Mouse (Mus musculus): ENCODE measurements around the gene Rab27a. TPM values are rescaled to one million over a fixed set of nuclear protein-coding genes. Genes with fewer than 3 reads are reported as not detected.
A peak's percentile ranks its signal among the peaks of the same experiment; 100 is the strongest.

Rab27a gene
- polyA plus RNA-seq (2016; fragmentation: Nextera tagmentation; extraction: Ambion mirVana), result 1.4 and 1.8 TPM in 2 replicates

DNA sequence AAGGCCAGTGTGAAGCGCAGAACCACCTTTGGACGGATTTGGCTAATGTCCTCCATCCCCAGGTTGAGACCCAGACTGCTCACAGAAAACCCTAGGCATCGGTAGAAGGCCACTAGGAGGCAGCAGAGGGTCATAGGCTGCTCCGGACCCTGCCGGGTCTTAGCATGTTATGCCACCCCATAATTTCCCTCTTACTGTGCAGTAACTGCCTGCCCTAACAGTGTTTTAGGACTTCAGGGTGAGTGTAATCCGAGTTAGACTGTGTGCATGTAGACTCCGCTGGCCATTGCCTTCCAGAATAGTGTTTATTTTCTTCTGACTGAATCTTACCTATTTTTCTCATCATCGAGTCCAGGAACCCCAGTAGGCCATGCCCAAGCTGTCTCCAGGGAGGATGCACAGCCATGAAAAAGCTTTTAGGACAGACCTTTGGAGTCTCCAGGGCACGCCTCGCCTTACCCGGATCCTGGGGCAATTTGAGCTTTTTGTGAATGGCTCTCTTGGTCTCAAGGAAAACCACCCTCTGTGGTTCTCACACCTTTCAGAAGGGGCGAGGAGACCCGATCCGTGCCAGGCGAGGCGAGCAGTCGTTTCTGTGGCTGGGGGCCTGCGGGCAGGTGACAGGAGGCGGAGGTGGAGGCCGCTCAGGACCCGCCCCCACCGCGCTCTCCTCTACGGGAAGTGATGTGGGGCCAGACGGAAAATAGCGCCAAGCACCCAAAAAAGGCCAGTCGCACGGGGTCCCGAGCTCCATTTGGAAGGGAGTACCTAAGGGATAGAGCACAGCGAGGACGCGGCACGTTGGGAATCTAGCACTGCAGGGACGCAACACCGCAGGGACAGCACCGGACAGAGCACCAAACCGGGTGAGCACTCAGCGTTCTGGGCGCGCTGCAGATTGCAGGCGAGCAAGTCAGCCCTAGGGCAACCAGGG is at the start of gene Rab27a:
Gene Rab27a (plus strand): TSS at position 709 of the 934 bp plus-strand sequence.
- Histone ChIP-seq H3K27ac (no peak within 1 kb of the TSS), H3K9me3 (no peaks in the 10 kb centered on the region), H3K36me3 (replicated peaks) (no peaks in the 10 kb centered on the region), H3K27me3 (peaks cover 15% of the 10 kb centered on the region; the same call in 1 of the 2 replicates), H3K9ac (peak within 1 kb of the TSS; percentile 58), H3K4me3 (replicated peaks) (peak within 1 kb of the TSS; percentile 40), H3K4me2 (peak within 1 kb of the TSS; percentile 81), H3K4me1 (peaks cover 29% of the 10 kb centered on the region)
- WGBS, result 2% methylated on average over 41 of the region's 41 CpGs
- ATAC-seq (ENCODE audit: low FRiP score), result peak; percentile 57

DNA sequence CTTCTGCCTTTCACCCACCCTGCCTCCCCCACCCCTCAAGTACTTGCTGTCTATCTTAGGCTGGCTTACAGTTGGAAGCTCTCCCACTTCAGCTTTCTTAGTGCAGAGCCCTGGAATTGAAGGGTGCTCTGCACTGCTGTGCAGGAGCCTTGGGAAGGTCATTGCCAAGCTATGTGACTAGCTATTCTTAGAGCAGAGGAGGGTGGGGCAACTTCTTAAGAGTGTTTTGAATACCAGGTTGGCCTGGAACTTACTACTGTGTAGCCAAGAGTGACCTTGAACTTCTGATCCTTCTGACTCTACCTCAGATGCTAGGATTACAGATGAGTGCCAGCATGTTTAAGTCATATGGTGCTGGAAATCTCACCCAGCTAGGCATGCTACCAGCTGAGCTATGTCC is 48.5 kb upstream of the Rab27a start:
- Histone ChIP-seq H3K9ac (no peak overlapping the region), H3K4me1 (no peaks in the 10 kb centered on the region), H3K4me3 (replicated peaks) (no peak overlapping the region), H3K27ac (no peak overlapping the region), H3K36me3 (replicated peaks) (no peaks in the 10 kb centered on the region), H3K4me2 (no peak overlapping the region), H3K9me3 (no peaks in the 10 kb centered on the region), H3K27me3 (no peaks in the 10 kb centered on the region)
- no peak for ATAC-seq (ENCODE audit: low FRiP score)

DNA sequence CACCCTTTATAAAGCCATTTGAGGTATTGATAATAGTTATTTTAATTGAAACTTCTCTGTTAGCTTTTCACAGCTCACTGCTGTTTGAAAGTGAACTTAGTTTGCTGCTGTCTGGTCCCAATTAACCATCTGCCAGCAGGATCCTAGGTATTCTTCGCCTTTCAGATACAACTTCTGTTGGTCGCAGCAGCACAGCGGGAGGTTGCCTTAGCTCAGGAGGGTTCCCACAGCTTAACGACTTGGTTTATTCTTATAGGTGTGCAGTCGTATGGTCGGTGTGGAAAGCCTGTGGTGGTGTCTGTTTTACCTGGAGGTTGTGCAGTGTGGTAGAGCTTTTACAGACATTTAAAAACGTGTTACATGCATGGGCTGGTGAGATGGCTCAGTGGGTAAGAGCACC is 47.8 kb upstream of the Rab27a start:
- Histone ChIP-seq H3K4me1 (no peaks in the 10 kb centered on the region), H3K9ac (no peak overlapping the region), H3K27ac (no peak overlapping the region), H3K9me3 (no peaks in the 10 kb centered on the region), H3K4me3 (replicated peaks) (no peak overlapping the region), H3K4me2 (no peak overlapping the region), H3K27me3 (no peaks in the 10 kb centered on the region), H3K36me3 (replicated peaks) (no peaks in the 10 kb centered on the region)
- no peak for ATAC-seq (ENCODE audit: low FRiP score)
- WGBS, result 50% methylated on average over 7 of the region's 7 CpGs

DNA sequence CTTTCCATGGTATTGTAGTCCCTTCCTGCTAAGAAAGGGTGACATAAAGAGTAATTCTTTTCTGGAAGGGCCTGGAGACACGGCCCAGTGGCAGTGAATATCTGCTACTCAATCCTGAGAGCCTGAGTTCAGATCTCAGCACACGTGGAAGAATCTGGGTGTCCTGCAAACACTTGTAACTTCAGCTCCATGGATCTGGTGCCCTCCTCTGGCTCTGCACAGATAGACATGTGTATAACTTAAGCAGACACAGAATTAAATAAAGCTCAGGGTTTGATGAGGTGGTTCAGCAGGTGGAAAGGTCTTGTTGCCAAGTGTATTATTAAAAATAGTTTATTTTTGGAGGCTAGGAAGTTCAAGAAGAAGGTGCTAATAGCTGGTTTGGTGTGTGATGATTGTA is 44.2 kb upstream of the Rab27a start:
- peaks cover 9% of the 10 kb centered on the region for H3K36me3 ChIP-seq (replicated peaks)
- no peaks in the 10 kb centered on the region for H3K4me1 ChIP-seq
- H3K27ac ChIP-seq, result no peak overlapping the region
- ATAC-seq (ENCODE audit: low FRiP score), result no peak
- H3K27me3 ChIP-seq, result no peaks in the 10 kb centered on the region
- no peaks in the 10 kb centered on the region for H3K9me3 ChIP-seq
- no peak overlapping the region for H3K4me3 ChIP-seq (replicated peaks)
- H3K4me2 ChIP-seq, result no peak overlapping the region
- 71% methylated on average over 2 of the region's 2 CpGs for WGBS
- H3K9ac ChIP-seq, result no peak overlapping the region

DNA sequence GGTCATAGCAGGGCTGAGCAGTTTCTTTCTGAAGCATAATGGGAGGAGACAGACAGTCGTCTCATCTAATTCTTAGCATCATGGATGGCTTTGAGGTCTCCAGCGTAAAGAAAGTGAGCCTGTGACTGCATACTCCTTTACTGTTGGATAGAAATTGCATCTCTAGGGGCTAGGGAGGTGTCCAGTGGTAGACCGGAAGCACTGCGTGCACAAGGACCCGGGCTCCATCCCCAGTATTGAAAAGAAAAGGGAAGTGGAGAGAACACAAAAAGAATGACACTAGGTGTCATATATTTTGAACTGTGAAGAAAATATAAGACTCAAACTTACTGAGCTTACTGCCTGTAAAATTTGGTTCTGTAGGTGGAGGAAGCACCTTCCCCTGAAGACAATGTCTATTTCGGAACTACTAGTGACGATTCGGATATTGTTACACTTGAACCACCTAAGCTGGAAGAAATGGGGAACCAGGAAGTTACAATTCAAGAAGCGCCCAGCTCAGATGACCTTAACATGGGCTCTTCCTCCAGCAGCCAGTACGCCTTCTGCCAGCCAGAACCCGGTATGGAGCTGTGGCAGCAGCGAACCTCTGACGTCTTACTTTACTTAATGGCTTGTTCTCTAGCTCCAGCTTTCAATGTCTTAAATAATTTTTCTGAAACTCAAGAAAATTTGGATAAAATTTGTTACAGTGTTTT is 43.2 kb upstream of the Rab27a start:
- ATAC-seq (ENCODE audit: low FRiP score), result no peak
- no peaks in the 10 kb centered on the region for H3K9me3 ChIP-seq
- 90% methylated on average over 13 of the region's 13 CpGs for WGBS
- no peak overlapping the region for H3K27ac ChIP-seq
- H3K27me3 ChIP-seq, result no peaks in the 10 kb centered on the region
- no peak overlapping the region for H3K9ac ChIP-seq
- peaks cover 16% of the 10 kb centered on the region for H3K36me3 ChIP-seq (replicated peaks)
- H3K4me1 ChIP-seq, result no peaks in the 10 kb centered on the region
- H3K4me2 ChIP-seq, result no peak overlapping the region
- H3K4me3 ChIP-seq (replicated peaks), result no peak overlapping the region

DNA sequence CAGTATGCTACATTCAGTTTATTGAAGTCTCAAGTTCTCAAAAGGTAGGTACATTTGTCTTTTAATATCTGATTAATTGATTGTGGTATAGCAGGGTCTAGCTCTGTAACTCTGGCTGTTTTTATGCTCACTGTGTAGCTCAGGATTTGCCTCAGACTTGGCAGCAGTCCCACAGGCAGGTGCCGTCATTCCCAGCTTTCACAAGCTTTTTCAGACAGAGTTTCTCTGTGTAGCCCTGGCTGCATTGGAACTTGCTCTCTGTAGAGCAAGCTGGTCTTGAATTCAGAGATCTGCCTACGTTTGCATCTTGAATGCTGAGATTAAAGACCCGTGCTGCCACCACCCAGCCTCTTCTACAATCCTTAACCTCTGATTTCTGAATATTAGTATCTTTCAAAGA is 42.5 kb upstream of the Rab27a start:
- Histone ChIP-seq H3K27me3 (no peaks in the 10 kb centered on the region), H3K9ac (no peak overlapping the region), H3K27ac (no peak overlapping the region), H3K36me3 (replicated peaks) (peaks cover 16% of the 10 kb centered on the region), H3K4me3 (replicated peaks) (no peak overlapping the region), H3K4me1 (no peaks in the 10 kb centered on the region), H3K4me2 (no peak overlapping the region), H3K9me3 (no peaks in the 10 kb centered on the region)
- no peak for ATAC-seq (ENCODE audit: low FRiP score)
- WGBS, result 66% methylated on average over 3 of the region's 3 CpGs

DNA sequence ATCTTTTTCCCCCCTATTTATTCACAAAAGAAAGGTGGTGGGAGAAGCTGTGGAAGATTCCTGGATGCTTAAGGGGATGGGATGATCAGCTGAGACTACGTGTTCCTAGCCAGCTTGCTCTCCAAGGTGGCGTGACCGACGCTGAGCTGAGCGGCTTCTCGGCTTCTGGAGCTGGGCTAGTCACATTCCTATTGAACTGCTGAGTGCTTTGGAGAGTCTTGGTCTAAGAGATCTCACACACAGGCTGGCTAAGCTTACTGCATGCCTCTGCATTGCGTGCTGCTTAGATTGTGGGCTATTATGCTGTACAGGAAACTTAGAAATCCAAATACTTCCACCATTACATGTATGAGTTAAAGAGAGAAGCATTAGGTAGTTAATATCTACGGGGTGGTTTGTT is 40.6 kb upstream of the Rab27a start:
- no peak overlapping the region for H3K9ac ChIP-seq
- no peak overlapping the region for H3K4me2 ChIP-seq
- no peaks in the 10 kb centered on the region for H3K27me3 ChIP-seq
- 86% methylated on average over 8 of the region's 8 CpGs for WGBS
- H3K4me3 ChIP-seq (replicated peaks), result no peak overlapping the region
- no peaks in the 10 kb centered on the region for H3K4me1 ChIP-seq
- no peak overlapping the region for H3K27ac ChIP-seq
- H3K9me3 ChIP-seq, result no peaks in the 10 kb centered on the region
- ATAC-seq (ENCODE audit: low FRiP score), result no peak
- H3K36me3 ChIP-seq (replicated peaks), result peaks cover 19% of the 10 kb centered on the region

DNA sequence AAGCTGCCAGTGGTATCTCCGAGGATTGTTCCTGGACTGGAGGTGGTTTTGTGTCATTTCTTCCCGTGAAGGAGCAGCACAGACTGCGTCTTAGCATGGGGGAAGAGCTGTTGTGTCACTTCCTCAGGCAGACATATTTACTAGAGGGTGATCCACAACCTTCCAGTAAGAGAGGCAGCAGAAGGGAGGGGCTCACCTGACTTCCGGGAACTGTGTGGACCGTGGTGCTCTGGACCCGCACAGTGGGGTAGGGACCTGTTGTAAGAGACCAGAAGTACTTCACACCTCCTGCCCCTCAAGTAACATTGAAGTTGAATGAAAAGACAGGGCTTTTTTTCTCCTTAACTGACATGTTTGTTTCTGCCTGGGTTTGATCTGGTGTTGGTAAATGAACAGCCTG is 39.5 kb upstream of the Rab27a start:
- no peak for ATAC-seq (ENCODE audit: low FRiP score)
- WGBS, result 87% methylated on average over 6 of the region's 6 CpGs
- Histone ChIP-seq H3K9ac (no peak overlapping the region), H3K27me3 (no peaks in the 10 kb centered on the region), H3K9me3 (no peaks in the 10 kb centered on the region), H3K27ac (no peak overlapping the region), H3K4me3 (replicated peaks) (no peak overlapping the region), H3K4me1 (no peaks in the 10 kb centered on the region), H3K36me3 (replicated peaks) (peaks cover 21% of the 10 kb centered on the region), H3K4me2 (no peak overlapping the region)

DNA sequence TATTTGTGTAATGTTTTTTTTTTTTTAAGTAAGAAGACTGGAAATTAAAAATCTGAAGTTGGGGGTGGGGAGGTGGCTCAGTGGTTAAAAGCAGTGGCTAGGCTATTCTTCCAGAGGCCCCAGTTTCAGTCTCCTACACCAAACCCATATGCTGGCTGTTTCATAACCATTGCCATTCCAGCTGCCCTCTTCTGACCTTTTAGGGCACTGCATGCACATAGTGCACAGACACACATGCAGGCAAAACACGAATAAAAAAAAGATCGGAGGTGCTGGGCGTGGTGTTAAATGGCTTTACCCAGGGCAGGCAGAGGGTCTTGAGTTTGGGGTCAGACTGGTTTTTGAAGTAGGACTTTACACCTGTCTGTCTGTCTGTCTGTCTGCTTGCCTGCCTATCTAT is 38.5 kb upstream of the Rab27a start:
- no peak overlapping the region for H3K4me3 ChIP-seq (replicated peaks)
- H3K9me3 ChIP-seq, result no peaks in the 10 kb centered on the region
- no peaks in the 10 kb centered on the region for H3K27me3 ChIP-seq
- H3K36me3 ChIP-seq (replicated peaks), result peaks cover 26% of the 10 kb centered on the region
- 93% methylated on average over 3 of the region's 3 CpGs for WGBS
- no peaks in the 10 kb centered on the region for H3K4me1 ChIP-seq
- H3K9ac ChIP-seq, result no peak overlapping the region
- ATAC-seq (ENCODE audit: low FRiP score), result no peak
- H3K4me2 ChIP-seq, result no peak overlapping the region
- H3K27ac ChIP-seq, result no peak overlapping the region

DNA sequence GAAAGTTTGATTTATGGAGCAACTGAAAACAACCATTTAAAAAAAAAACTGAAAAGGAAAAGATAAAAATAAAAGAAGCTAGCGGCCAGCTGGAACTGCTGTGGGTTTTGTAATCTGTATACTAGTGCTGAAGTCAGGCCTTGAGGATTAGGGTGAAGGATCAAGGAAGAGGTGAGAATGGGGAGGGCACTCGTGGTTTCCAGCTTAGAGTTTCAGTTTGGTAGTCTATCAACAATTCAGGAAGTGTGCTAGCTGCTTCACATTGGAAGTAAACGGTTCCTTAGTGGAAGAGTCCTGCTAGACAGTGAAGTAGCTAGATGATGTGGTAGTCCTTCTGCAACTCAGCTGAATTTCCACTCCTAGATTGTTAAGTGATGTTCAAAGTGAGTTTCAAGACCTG is 36.3 kb upstream of the Rab27a start:
- no peak overlapping the region for H3K4me3 ChIP-seq (replicated peaks)
- 73% methylated on average over 3 of the region's 3 CpGs for WGBS
- no peak for ATAC-seq (ENCODE audit: low FRiP score)
- H3K27ac ChIP-seq, result no peak overlapping the region
- no peaks in the 10 kb centered on the region for H3K4me1 ChIP-seq
- H3K36me3 ChIP-seq (replicated peaks), result peaks cover 31% of the 10 kb centered on the region
- H3K27me3 ChIP-seq, result no peaks in the 10 kb centered on the region
- H3K9ac ChIP-seq, result no peak overlapping the region
- no peaks in the 10 kb centered on the region for H3K9me3 ChIP-seq
- H3K4me2 ChIP-seq, result no peak overlapping the region

DNA sequence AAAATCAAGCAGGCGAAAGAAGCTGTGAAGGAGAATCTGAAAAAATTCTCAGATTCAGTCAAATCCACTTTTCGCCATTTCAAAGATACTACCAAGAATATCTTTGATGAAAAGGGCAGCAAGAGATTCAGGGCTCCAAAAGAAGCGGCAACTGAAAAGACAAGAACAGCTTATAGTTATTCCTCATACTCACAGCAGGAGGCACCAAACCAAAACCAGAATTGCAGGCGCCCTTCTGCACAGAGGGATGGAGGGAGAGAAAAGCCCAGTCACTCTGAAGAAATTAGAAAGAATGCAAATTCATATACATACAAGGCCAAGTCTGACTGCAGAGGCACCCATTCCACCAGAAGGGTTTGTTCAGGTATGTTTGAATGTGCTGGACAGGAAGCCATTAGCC is 32.0 kb upstream of the Rab27a start:
- H3K4me1 ChIP-seq, result no peaks in the 10 kb centered on the region
- no peak overlapping the region for H3K4me3 ChIP-seq (replicated peaks)
- no peaks in the 10 kb centered on the region for H3K27me3 ChIP-seq
- H3K9ac ChIP-seq, result no peak overlapping the region
- H3K27ac ChIP-seq, result no peak overlapping the region
- ATAC-seq (ENCODE audit: low FRiP score), result no peak
- WGBS, result 97% methylated on average over 4 of the region's 4 CpGs
- peaks cover 54% of the 10 kb centered on the region for H3K36me3 ChIP-seq (replicated peaks)
- no peak overlapping the region for H3K4me2 ChIP-seq
- no peaks in the 10 kb centered on the region for H3K9me3 ChIP-seq

DNA sequence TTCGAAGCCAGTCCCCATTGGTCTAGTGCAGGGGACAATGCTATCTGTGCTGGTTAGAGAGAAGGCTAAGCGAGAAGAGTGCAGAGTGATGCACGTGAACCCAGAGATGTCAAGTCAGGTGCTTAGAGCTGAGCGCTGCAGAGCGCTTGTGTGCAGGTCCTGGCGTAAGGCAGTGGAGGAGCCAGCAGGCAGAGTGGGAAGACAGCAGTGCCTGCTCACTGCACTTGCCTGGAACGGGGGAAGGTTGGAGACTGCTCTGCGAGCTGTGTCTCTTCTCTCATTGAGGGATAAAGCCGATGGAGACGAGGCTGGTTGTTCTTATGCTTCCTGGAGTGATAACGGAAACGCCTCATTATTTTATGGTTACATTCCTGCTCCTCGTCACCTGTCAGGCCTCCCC is 29.9 kb upstream of the Rab27a start:
- Histone ChIP-seq H3K36me3 (replicated peaks) (peaks cover 69% of the 10 kb centered on the region), H3K27me3 (no peaks in the 10 kb centered on the region), H3K4me2 (no peak overlapping the region), H3K9me3 (no peaks in the 10 kb centered on the region), H3K9ac (no peak overlapping the region), H3K27ac (no peak overlapping the region), H3K4me3 (replicated peaks) (no peak overlapping the region), H3K4me1 (no peaks in the 10 kb centered on the region)
- ATAC-seq (ENCODE audit: low FRiP score), result no peak
- WGBS, result 92% methylated on average over 13 of the region's 13 CpGs

DNA sequence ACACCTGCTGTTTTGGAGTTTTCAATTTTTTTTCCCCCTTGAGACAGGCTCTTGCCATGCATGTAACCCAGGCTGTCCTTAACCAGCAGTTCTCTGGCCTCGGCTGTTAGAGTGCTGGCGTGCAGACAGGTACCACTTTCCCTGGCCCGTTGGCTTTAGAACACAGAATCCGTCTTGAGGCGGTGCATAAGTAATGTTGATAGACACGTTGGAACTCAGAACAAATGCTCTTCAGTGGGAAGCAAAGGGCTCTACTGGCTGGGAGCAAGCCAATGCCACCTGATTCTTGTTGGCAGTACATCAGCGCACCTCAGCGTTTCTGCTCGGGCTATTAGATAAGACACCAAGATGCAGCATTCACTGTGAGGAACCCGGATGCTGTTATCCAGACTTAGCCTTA is 24.8 kb upstream of the Rab27a start:
- H3K36me3 ChIP-seq (replicated peaks), result peaks cover 63% of the 10 kb centered on the region
- WGBS, result 88% methylated on average over 10 of the region's 10 CpGs
- no peaks in the 10 kb centered on the region for H3K4me1 ChIP-seq
- no peak overlapping the region for H3K27ac ChIP-seq
- H3K4me3 ChIP-seq (replicated peaks), result no peak overlapping the region
- no peak overlapping the region for H3K9ac ChIP-seq
- H3K4me2 ChIP-seq, result no peak overlapping the region
- H3K27me3 ChIP-seq, result no peaks in the 10 kb centered on the region
- H3K9me3 ChIP-seq, result no peaks in the 10 kb centered on the region
- no peak for ATAC-seq (ENCODE audit: low FRiP score)

Measured in forebrain, embryonic 12.5 days (tissue).